Mouse (Mus musculus) c-Kit-positive CD71-positive TER-119-positive erythroid progenitor cells, embryonic 14.5 days (primary cell): Measurements from ENCODE around the gene Ttc16.
A peak's percentile ranks its signal among the peaks of the same experiment; 100 is the strongest.

Experiments
- DNase-seq: peaks from one replicate; pipeline ENCODE4 v3.0.0-alpha.2; 2013; ENCODE audit warnings: low spot score

Ttc16 gene

GRCm38 (mm10) chr2:32775359-32776074 lies at the start of gene Ttc16, which contains the start of gene Ptrh1:
TSS of gene Ttc16 (minus strand) at chr2:32775633.
TSS of gene Ptrh1 (plus strand) at chr2:32775786.
- DNase-seq: peak; percentile 96

- DNase-seq: no peak
Measured at GRCm38 (mm10) chr2:32824778-32825177, 49.3 kb upstream of the Ttc16 start.

GRCm38 (mm10) chr2:32824181-32824580 lies 48.7 kb upstream of the Ttc16 start:
- no peak for DNase-seq

- no peak for DNase-seq
Measured at GRCm38 (mm10) chr2:32823579-32824154, 48.2 kb upstream of the Ttc16 start.

- DNase-seq: no peak
Measured at GRCm38 (mm10) chr2:32823153-32823552, 47.7 kb upstream of the Ttc16 start.

GRCm38 (mm10) chr2:32822643-32823042 lies 47.2 kb upstream of the Ttc16 start:
- no peak for DNase-seq

- DNase-seq: peak; percentile 32
Measured at GRCm38 (mm10) chr2:32821041-32821802, 45.8 kb upstream of the Ttc16 start.

- DNase-seq: no peak
Measured at GRCm38 (mm10) chr2:32818208-32818607, 42.8 kb upstream of the Ttc16 start.

- DNase-seq: no peak
Measured at GRCm38 (mm10) chr2:32817589-32817988, 42.2 kb upstream of the Ttc16 start.

GRCm38 (mm10) chr2:32816946-32817581 lies 41.6 kb upstream of the Ttc16 start:
- DNase-seq: no peak

GRCm38 (mm10) chr2:32816497-32816896 lies 41.1 kb upstream of the Ttc16 start:
- DNase-seq: no peak

- DNase-seq: no peak
Measured at GRCm38 (mm10) chr2:32811959-32812358, 36.5 kb upstream of the Ttc16 start.

- no peak for DNase-seq
Measured at GRCm38 (mm10) chr2:32808816-32809566, 33.6 kb upstream of the Ttc16 start.

- no peak for DNase-seq
Measured at GRCm38 (mm10) chr2:32798251-32798962, 23.0 kb upstream of the Ttc16 start.

- no peak for DNase-seq
Measured at GRCm38 (mm10) chr2:32795748-32796418, 20.4 kb upstream of the Ttc16 start.

- DNase-seq: no peak
Measured at GRCm38 (mm10) chr2:32791297-32791696, 15.9 kb upstream of the Ttc16 start.

GRCm38 (mm10) chr2:32788581-32788980 lies 13.1 kb upstream of the Ttc16 start:
- DNase-seq: no peak

- DNase-seq: peak; percentile 40
Measured at GRCm38 (mm10) chr2:32787176-32787575, 11.7 kb upstream of the Ttc16 start.

- no peak for DNase-seq
Measured at GRCm38 (mm10) chr2:32784048-32784681, 8.7 kb upstream of the Ttc16 start, which contains the start of gene Cfap157. TSS of gene Cfap157 (minus strand) at chr2:32784428.

GRCm38 (mm10) chr2:32781710-32782109 lies 6.3 kb upstream of the Ttc16 start:
- DNase-seq: no peak
